ENCODE assay signal across 30 mouse cellular contexts in the genomic region with DNA sequence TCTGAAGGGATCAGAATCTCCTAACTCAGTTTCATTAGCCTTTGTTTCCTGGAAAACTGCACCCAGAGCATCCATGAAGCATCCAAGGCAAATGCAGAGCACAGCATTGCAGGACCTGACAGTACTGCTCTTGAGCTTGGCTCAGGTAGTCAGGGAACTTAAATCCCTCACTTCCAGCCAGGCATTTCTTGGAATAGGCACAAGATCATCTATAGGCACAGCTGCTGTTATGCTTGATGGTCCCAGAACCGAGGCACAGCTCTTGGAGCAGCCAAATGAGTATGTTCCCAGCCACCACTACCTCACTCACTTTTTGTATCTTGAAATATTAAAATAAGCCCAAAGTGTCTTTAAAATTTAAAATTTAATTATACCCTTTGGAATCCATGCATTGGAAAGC. TPM values are rescaled to one million over a fixed set of nuclear protein-coding genes. Genes with fewer than 3 reads are reported as not detected.
"Had no signal": no experiment of that assay in that cellular context is flagged by ENCODE, and none has a peak within 500 bp of the region (broad histone marks: within the 10 kb centered on the region; RNA-seq: fewer than 3 reads in every experiment).

No protein-coding gene starts in this region.

- H3K27ac ChIP-seq: heart, embryonic 10.5 days; hindbrain, embryonic 10.5 days; hindbrain, embryonic 12.5 days; hindbrain, embryonic 14.5 days; intestine, embryonic 15.5 days; layer of hippocampus, adult 2 months; left cerebral cortex, adult 2 months; limb, embryonic 10.5 days; limb, embryonic 12.5 days; liver, embryonic 13.5 days; liver, embryonic 15.5 days had no signal

- H3K4me3 ChIP-seq: heart, embryonic 10.5 days; heart, embryonic 12.5 days; hindbrain, embryonic 10.5 days; hindbrain, embryonic 12.5 days; intestine, embryonic 15.5 days; layer of hippocampus, adult 2 months; left cerebral cortex, adult 2 months; limb, embryonic 10.5 days; limb, embryonic 12.5 days; liver, embryonic 13.5 days; liver, embryonic 15.5 days had no signal

- H3K27me3 ChIP-seq: heart, embryonic 12.5 days; hindbrain, embryonic 12.5 days; intestine, embryonic 15.5 days; limb, embryonic 12.5 days; liver, embryonic 13.5 days; liver, embryonic 15.5 days had no signal

- H3K9me3 ChIP-seq: heart, embryonic 10.5 days; hindbrain, embryonic 10.5 days; hindbrain, embryonic 12.5 days; intestine, embryonic 15.5 days; limb, embryonic 10.5 days; liver, embryonic 13.5 days; liver, embryonic 15.5 days had no signal

- H3K4me2 ChIP-seq: heart, embryonic 12.5 days; hindbrain, embryonic 12.5 days; hindbrain, embryonic 14.5 days; intestine, embryonic 15.5 days; limb, embryonic 12.5 days; liver, embryonic 11.5 days; liver, embryonic 13.5 days; liver, embryonic 15.5 days had no signal

- ATAC-seq: hindbrain, embryonic 16.5 days; inflammation-experienced regulatory T-cells, adult 6 months; intestine, embryonic 15.5 days; intestine, postnatal 0 days; liver, postnatal 0 days had no signal

- H3K4me1 ChIP-seq: heart, embryonic 10.5 days; heart, embryonic 12.5 days; hindbrain, embryonic 10.5 days; hindbrain, embryonic 12.5 days; intestine, embryonic 15.5 days; limb, embryonic 10.5 days; limb, embryonic 12.5 days; liver, embryonic 13.5 days; liver, embryonic 15.5 days had no signal

- H3K9ac ChIP-seq: heart, embryonic 12.5 days; hindbrain, embryonic 12.5 days; hindbrain, embryonic 14.5 days; intestine, embryonic 15.5 days; limb, embryonic 12.5 days; liver, embryonic 13.5 days; liver, embryonic 15.5 days; liver, postnatal 0 days had no signal

- DNase-seq: heart, adult 18-20 months; heart, postnatal 10 days; heart, postnatal 4 days; kidney, adult 18-20 months; kidney, adult 8-10 months; kidney, postnatal 10 days; kidney, postnatal 25 days; kidney, postnatal 4 days; liver; liver, embryonic 13.5 days; liver, postnatal 0 days; lung, adult 2 months had no signal

- H3K36me3 ChIP-seq: heart, embryonic 10.5 days; heart, embryonic 12.5 days; hindbrain, embryonic 10.5 days; hindbrain, embryonic 12.5 days; intestine, embryonic 15.5 days; limb, embryonic 10.5 days; limb, embryonic 12.5 days; liver, embryonic 13.5 days; liver, embryonic 15.5 days had no signal

RNA-seq across cellular contexts. Expression of gene 5730522E02Rik, which starts 19.3 kb away (rescaled TPM):
- total RNA-seq: granulocyte monocyte progenitor cell, adult 5-6 weeks; heart, adult 18-20 months; heart, adult 8-10 months; heart, postnatal 25 days had no signal
- polyA plus RNA-seq: inflammation-experienced regulatory T-cells, adult 6 months had no signal
